Mouse (Mus musculus): ENCODE data around the gene Ppp1r13l.
A peak's percentile ranks its signal among the peaks of the same experiment; 100 is the strongest.

The Ppp1r13l gene

GRCm38 (mm10) chr7:19338060-19338459, 21.5 kb upstream of the Ppp1r13l start:
- DNase-seq: no peak

- DNase-seq: no peak
Measured at GRCm38 (mm10) chr7:19338596-19338995, 21.0 kb upstream of the Ppp1r13l start.

DNA sequence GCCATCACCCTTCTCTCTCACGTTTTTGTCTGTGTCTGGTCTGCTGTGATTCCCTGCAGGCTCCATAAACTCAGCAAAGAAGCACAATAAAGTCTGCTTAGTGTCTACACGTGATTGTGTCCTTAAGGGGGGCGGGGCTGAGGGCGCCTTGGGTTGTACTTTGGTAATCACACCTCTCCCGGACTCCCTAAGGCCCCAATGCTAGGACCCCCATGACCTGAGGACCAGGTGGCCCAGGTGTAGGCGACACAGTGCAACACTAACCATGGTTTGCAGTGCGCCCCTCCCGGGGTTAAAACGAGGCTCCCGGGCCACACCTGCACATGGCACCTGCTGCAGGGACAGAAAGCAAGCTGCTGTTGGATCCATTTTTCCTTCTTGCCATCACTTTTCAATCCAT, 18.3 kb upstream of the Ppp1r13l start:
- no peak for DNase-seq

DNA sequence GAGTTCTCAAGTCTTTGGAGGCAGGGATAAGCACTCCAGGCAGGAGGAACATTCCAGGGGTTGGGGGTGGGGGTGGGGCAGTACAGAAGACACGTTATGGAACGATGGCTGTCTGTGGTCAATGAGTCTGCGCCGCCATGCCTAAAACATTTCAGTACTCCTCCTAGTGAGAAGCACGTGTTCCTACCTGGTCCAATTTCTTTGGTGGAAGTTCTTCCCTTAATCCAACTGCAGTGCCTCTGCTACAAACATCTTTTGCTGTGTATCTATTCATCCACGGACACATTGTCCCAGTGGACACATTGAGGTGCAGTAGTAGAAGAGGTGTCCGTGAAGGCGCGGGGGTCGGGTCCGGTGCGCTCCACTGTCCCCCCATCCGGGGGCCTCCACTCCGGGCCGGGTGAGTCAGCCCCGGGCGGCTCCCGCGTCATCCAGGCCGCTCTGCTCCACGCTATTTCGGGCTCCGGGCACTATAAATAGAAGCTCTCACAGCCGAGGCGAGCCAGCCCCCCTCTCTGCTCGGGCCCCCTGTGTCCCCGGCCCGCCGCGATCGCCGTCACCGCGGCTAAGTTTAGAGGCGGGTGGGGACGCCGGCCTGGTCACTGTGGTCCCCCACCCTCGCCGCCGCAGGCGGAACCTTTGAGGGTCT, 17.7 kb upstream of the Ppp1r13l start:
- no peak for DNase-seq

GRCm38 (mm10) chr7:19342481-19343027, 17.0 kb upstream of the Ppp1r13l start:
- peak; percentile 77 to 89 for DNase-seq

DNA sequence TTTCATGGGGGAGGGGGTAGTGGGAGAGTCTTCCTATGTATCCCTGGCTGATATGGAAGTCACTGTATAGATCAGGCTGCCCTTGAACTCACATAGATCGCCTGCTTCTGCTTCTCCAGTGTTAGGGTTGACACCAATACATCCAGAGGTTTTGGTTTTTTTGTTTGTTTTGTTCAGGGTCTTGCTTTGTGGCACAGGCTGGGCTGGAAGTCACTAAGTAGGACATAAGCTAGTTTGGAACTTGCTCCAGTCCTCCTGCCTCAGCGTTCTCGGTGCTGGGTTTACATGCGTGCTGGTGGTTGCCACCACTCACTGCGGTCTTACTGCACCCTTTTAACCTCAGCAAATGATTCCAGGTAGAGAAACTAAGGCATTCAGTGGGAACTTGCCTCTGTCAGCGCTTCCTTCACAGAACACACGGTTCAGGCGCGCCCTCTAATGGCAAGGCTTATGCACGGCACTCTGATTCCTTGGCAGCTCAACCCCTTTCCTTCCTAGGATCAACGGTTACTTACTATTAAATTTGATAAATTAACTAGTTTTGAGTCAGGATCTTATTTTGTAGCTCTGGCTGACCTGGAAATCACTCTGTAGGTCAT, 16.2 kb upstream of the Ppp1r13l start:
- peak; percentile 47 to 75 for DNase-seq

GRCm38 (mm10) chr7:19344237-19344847, 15.2 kb upstream of the Ppp1r13l start, which contains the start of gene Ercc1:
Ercc1 (plus strand) TSS chr7:19344778.
- DNase-seq: no peak

DNA sequence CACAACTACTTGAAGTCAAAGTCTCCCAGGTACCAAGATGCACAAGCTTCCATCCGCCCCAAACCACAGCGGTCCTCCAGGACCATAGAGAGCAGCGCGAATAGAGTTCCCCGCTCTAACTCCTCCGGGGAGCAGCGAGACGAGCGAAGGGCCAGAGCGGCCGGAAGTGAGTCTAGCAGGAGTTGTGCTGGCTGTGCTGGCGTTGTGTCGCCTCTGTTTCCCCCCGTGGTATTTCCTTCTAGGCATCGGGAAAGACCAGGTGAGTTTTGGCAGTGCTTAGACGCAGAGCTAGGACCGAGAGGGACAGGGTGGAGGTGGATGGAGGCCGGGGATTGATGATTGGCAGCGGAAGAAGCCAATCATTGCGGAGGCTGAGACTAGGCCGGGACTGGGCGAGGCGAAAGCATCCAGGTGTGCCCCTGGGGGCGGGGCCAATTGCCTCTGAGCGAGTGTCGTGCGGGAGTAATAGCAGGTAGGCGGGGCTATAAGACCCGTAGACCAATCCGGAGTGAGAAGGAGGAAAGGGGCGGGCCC, 14.5 kb upstream of the Ppp1r13l start:
- DNase-seq: peak; percentile 98 to 99

- DNase-seq: no peak
Measured at GRCm38 (mm10) chr7:19349188-19349915, 10.2 kb upstream of the Ppp1r13l start.

GRCm38 (mm10) chr7:19350221-19350620, 9.3 kb upstream of the Ppp1r13l start:
- no peak for DNase-seq

- no peak for DNase-seq
Measured at GRCm38 (mm10) chr7:19354991-19355390, 4.6 kb upstream of the Ppp1r13l start.

- no peak for DNase-seq
Measured at GRCm38 (mm10) chr7:19356311-19356710, 3.2 kb upstream of the Ppp1r13l start.

- DNase-seq: no peak
Measured at GRCm38 (mm10) chr7:19357381-19358375, 1.9 kb upstream of the Ppp1r13l start.

GRCm38 (mm10) chr7:19358634-19359033, 915 bp upstream of the Ppp1r13l start:
- DNase-seq: no peak

DNA sequence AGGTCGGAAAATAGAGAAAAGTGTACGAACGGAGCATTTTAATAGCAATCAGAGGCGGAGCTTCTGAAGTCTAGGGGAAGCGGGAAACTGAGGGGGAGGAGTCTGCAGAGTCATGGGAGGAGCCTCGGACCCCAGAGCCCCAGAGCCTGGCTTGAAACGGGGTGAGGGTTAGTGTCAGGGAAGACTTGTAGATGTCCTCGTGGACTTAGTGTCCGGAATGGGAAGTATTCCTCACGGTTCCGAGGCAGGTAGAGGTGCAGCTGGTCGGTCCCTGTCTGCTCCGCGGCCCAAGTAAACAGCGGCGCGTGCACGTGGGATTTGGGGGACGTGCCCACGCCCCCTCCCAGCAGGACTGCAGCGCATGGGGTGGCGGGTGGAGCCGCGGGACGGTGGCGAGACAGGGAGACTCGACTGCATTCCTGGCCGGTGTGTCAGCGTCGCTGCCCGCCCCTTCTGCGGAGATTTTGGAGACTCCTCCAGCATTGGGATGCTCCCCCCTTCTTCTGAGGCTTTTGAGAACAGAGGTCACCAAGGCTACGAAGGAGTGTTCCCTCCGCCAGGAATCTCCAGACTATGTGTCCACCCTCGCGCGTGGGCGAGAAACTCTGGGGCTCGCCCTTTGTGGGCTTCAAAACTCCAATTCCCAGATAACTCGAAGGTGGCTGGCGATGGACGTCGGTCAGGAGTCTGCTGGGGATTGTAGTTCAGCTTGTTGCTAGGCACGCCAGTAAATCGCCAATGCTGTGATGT, 518 bp downstream of the Ppp1r13l start:
- DNase-seq: peak; percentile 78 to 80

DNA sequence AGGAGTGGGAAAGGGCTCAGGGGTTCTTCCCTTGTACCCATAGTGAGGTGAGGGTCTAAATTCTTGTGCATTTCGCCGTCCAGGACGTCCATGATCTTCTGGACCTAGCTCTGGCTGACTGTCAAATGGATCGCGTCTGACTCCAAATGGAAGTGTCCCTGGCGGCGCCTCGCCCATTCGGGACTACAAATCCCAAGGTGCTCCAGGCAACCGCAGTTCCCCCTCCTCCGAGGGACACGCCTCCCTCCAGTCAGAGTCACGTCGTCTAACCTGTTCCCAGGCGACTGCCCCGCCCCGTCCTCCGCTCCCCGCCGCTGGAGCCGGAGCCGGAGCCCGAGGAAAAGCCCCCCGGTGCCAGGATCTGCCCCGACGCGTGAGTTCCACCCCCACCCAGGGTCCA, 1.4 kb downstream of the Ppp1r13l start:
- DNase-seq: peak; percentile 94 to 96

DNA sequence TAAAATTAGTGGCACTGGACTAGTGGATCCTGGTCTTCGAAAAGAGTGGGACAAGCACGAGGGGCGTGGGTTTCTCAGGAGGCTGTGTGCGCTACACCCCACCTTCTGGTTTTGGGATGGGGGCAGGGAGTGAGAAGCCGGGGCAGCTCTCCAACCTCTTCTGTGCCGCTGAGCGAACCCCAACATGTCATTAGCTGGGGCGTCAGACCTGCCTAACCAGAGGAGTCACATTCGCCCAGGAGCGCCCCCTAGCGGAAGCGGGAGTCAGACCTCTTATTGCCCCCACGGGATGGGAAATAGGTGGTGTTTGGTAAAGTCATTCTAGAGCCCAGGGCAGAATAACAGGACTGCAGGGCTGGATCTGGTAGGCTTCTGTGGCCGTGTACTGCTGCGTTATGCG, 2.2 kb downstream of the Ppp1r13l start:
- DNase-seq: peak; percentile 66 to 79

- DNase-seq: no peak
Measured at GRCm38 (mm10) chr7:19362276-19362675, 2.7 kb downstream of the Ppp1r13l start.

- peak; percentile 77 to 89 for DNase-seq
Measured at GRCm38 (mm10) chr7:19363881-19364280, 4.3 kb downstream of the Ppp1r13l start.

GRCm38 (mm10) chr7:19365376-19365775, 5.8 kb downstream of the Ppp1r13l start:
- no peak for DNase-seq

DNA sequence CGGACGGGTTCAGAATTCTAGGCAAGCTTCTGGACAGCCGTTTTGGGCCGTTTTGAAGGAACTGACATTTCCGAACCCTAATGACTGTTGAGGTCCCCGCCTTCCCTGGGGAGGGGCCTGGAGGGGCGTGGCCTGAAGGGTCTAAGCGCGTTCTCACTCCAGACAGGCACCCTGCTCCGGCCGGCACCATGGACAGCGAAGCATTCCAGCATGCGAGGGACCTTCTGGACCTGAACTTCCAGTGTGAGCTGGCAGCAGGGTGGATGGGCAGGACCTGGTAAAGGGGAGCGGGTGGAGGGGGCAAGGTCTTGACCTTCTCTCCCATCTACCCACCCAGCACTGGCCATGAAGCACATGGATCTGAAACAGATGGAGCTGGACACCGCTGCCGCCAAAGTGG, 8.8 kb downstream of the Ppp1r13l start:
- peak in 1 of 2 experiments; percentile 62 for DNase-seq

Data from kidney, adult 8-10 months (tissue).